ENCODE assay signal across 9 mouse cellular contexts in the genomic region with DNA sequence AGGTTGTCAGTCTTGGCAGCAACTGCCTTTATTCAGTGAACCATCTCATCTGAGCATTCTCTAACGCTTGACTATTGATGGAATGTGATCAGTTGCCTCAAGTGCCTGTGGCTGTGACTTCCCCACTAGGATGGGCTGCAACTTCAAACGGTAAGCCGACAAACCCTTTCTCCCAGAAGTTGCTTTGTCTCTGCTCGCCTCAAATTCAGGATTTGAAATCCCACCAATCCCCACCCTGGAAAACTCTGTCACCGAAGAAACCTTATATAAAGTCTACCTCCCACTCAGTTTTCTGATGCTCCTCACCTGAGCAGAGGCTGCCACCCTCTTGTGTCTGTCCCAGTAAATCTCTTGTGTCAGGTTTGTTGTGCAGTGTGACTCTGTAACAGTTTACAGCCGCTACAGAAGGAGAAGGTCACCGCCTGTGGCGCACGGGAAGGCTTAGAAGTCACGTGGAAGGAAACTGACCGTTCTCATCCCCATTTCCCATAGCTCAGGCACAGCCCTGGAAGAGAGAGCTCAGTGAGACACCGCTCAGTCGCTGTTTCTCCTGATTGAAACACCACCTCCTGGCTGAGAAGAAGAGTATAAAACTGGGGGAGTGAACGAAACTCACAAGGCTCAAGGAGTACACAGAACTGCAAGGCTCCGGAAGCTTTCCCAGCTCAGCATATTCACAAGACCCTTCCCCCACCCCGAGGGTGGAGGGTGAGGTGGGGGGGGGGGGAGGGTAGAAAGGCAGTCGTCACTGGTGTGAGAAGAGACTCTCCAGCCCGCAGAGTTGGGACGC. TPM values are rescaled to one million over a fixed set of nuclear protein-coding genes. Genes with fewer than 3 reads are reported as not detected.
DNase-seq lines count a peak whose midpoint lies in the region; ATAC-seq and TF ChIP-seq lines count a peak whose summit lies in the region.
"Had no signal": no experiment of that assay in that cellular context is flagged by ENCODE, and none has a peak within 500 bp of the region (broad histone marks: within the 10 kb centered on the region; RNA-seq: fewer than 3 reads in every experiment).

No protein-coding gene starts in this region.

- no peak overlapping the region for H3K4me2 ChIP-seq in forebrain, postnatal 0 days (ENCODE audit: low read depth)
- peak overlapping the region; percentile 25; the same call in 1 of the 2 replicates for H3K4me2 ChIP-seq in liver, embryonic 15.5 days

- H3K9me3 ChIP-seq in forebrain, postnatal 0 days (ENCODE audit: low read length), result no peaks in the 10 kb centered on the region
- no peaks in the 10 kb centered on the region for H3K9me3 ChIP-seq in liver, embryonic 15.5 days (replicated peaks)

- intact Hi-C loops in left cerebral cortex, postnatal 10 days (cut with DNase I), result no loop called here

- DNase-seq in adrenal gland, postnatal 14 days, result peak; percentile 18
- DNase-seq in adrenal gland, adult 2 months, result no peak
- peak; percentile 92 for DNase-seq in ES-CJ7 (ENCODE audit: low read depth, low spot score)
- no peak for DNase-seq in forebrain, postnatal 0 days
- no peak for DNase-seq in cerebellum, adult 11 months
- no peak for DNase-seq in left cerebral cortex, postnatal 10 days (ENCODE audit: extremely low spot score in 1 of 2, low spot score in 2 of 2)

- H3K9ac ChIP-seq in forebrain, postnatal 0 days, result no peak overlapping the region
- no peak overlapping the region for H3K9ac ChIP-seq in liver, embryonic 15.5 days

- ATAC-seq in forebrain, postnatal 0 days, result peak; percentile 18; the same call in 1 of the 2 replicates
- no peak for ATAC-seq in liver, embryonic 15.5 days (ENCODE audit: insufficient read depth)
- ATAC-seq in granulocyte monocyte progenitor cell, adult 5-6 weeks (replicated peaks; ENCODE audit: poor library complexity, severe bottlenecking), result no peak

- H3K4me1 ChIP-seq in forebrain, postnatal 0 days (ENCODE audit: insufficient read depth), result no peaks in the 10 kb centered on the region
- no peaks in the 10 kb centered on the region for H3K4me1 ChIP-seq in liver, embryonic 15.5 days (replicated peaks)

- WGBS in forebrain, postnatal 0 days, result 7% methylated on average over 19 of the region's 19 CpGs
- WGBS in liver, embryonic 15.5 days (ENCODE audit: insufficient replicate concordance), result 12% methylated on average over 19 of the region's 19 CpGs

- H3K4me3 ChIP-seq in forebrain, postnatal 0 days (ENCODE audit: low read depth, low read length), result no peak overlapping the region
- H3K4me3 ChIP-seq in liver, embryonic 15.5 days (replicated peaks), result no peak overlapping the region

- no peak for TF ChIP-seq CTCF in forebrain, postnatal 0 days (IDR thresholded peaks at IDR 0.05; ENCODE audit: low read depth)

- H3K36me3 ChIP-seq in forebrain, postnatal 0 days (ENCODE audit: insufficient read depth), result no peaks in the 10 kb centered on the region
- no peaks in the 10 kb centered on the region for H3K36me3 ChIP-seq in liver, embryonic 15.5 days (replicated peaks)

- H3K27me3 ChIP-seq in forebrain, postnatal 0 days (ENCODE audit: insufficient read depth, low read length), result no peaks in the 10 kb centered on the region
- H3K27me3 ChIP-seq in liver, embryonic 15.5 days, result no peaks in the 10 kb centered on the region

- H3K27ac ChIP-seq in forebrain, postnatal 0 days (ENCODE audit: low read depth, low read length), result no peak overlapping the region
- no peak overlapping the region for H3K27ac ChIP-seq in liver, embryonic 15.5 days (replicated peaks)

RNA-seq across cellular contexts. Expression of a gene that starts 27.9 kb away (rescaled TPM):
- 2.8 and 3.4 TPM in 2 replicates for total RNA-seq in adrenal gland, postnatal 14 days (2021)
- 1 to 10 TPM in 1 of 2 experiments, under 1 TPM in 1; 0.66 to 1.6 TPM for total RNA-seq in adrenal gland, adult 2 months (2021)
- polyA plus RNA-seq in adrenal gland, adult 2 months (2012; rRNA removed), result 0.18 and 0.29 TPM in 2 replicates
- 0.10 TPM in 1 of 2 replicates, not detected in the other for total RNA-seq in forebrain, postnatal 0 days (2014; rRNA removed)
- 0.10 TPM in 1 of 2 replicates, not detected in the other for polyA plus RNA-seq in forebrain, postnatal 0 days (2015; fragmentation: Nextera tagmentation; extraction: Ambion mirVana)
- polyA plus RNA-seq in liver, embryonic 15.5 days (2015; fragmentation: Nextera tagmentation; extraction: Ambion mirVana), result 0.30 and 0.37 TPM in 2 replicates
- total RNA-seq in granulocyte monocyte progenitor cell, adult 5-6 weeks (2014; fragmentation: Nextera tagmentation), result not detected in 2 replicates
- total RNA-seq in granulocyte monocyte progenitor cell, adult 5-6 weeks (2017), result 0.41 and 0.95 TPM in 2 replicates
- total RNA-seq in left cerebral cortex, postnatal 10 days (2021), result not detected
- polyA plus RNA-seq: heart, postnatal 0 days had no signal

RNA-seq across cellular contexts. Expression of a gene that starts 50.5 kb away (rescaled TPM):
- not detected in 2 replicates for total RNA-seq in adrenal gland, postnatal 14 days (2021)
- under 1 TPM in 1 of 2 experiments, not detected in 1; 0.38 TPM for total RNA-seq in adrenal gland, adult 2 months (2021)
- 0.26 TPM in 1 of 2 replicates, not detected in the other for polyA plus RNA-seq in adrenal gland, adult 2 months (2012; rRNA removed)
- 0.15 and 0.38 TPM in 2 replicates for total RNA-seq in forebrain, postnatal 0 days (2014; rRNA removed)
- polyA plus RNA-seq in forebrain, postnatal 0 days (2015; fragmentation: Nextera tagmentation; extraction: Ambion mirVana), result 0.35 and 0.43 TPM in 2 replicates
- 0.35 and 0.66 TPM in 2 replicates for polyA plus RNA-seq in liver, embryonic 15.5 days (2015; fragmentation: Nextera tagmentation; extraction: Ambion mirVana)
- total RNA-seq in granulocyte monocyte progenitor cell, adult 5-6 weeks (2014; fragmentation: Nextera tagmentation), result not detected in 2 replicates
- total RNA-seq in granulocyte monocyte progenitor cell, adult 5-6 weeks (2017), result not detected in 2 replicates
- 1 to 10 TPM; 2.1 to 3.0 TPM for total RNA-seq in left cerebral cortex, postnatal 10 days (2021)

Comparison
In these comparisons a context has a peak if more than half of its experiments do, and no peak if none do; other contexts are left out.
1. DNase-seq: peak in adrenal gland, postnatal 14 days (single experiment) and ES-CJ7 (single experiment); none in adrenal gland, adult 2 months (single experiment), forebrain, postnatal 0 days (single experiment), cerebellum, adult 11 months (single experiment) and left cerebral cortex, postnatal 10 days (0 of 2).